8 mouse cellular contexts compared by ENCODE assay signal in genomic region chr11:102319941-102320685, GRCm38 (mm10). TPM values are rescaled to one million over a fixed set of nuclear protein-coding genes. Genes with fewer than 3 reads are reported as not detected.
DNase-seq lines count a peak whose midpoint lies in the region; ATAC-seq and TF ChIP-seq lines count a peak whose summit lies in the region.

No protein-coding gene starts in this region.

- TF ChIP-seq CTCF in thymus, adult 2 months (IDR thresholded peaks at IDR 0.05; ENCODE audit: borderline replicate concordance, control insufficient read depth, extremely low read depth, insufficient read depth, low read length, poor library complexity): 0 out of 2 replicates have a peak, but pooled peaks have one; percentile 10

- H3K4me3 ChIP-seq in hindbrain, embryonic 11.5 days (ENCODE audit: low read depth, low read length): peak overlapping the region; percentile 100
- H3K4me3 ChIP-seq in lung, embryonic 16.5 days (ENCODE audit: low read length): peak overlapping the region; percentile 95
- peak overlapping the region; percentile 99 for H3K4me3 ChIP-seq in thymus, adult 2 months (ENCODE audit: control insufficient read depth, insufficient read depth, low read length)

- peak; percentile 31; the same call in 1 of the 2 replicates for ATAC-seq in hindbrain, embryonic 11.5 days (ENCODE audit: low FRiP score)
- peak; percentile 15; the same call in 1 of the 2 replicates for ATAC-seq in lung, embryonic 16.5 days (ENCODE audit: low read depth)

- no peaks in the 10 kb centered on the region for H3K27me3 ChIP-seq in hindbrain, embryonic 11.5 days (ENCODE audit: control insufficient read depth, insufficient read depth, low read length)
- no peaks in the 10 kb centered on the region for H3K27me3 ChIP-seq in lung, embryonic 16.5 days (ENCODE audit: control insufficient read depth, insufficient read depth, low read depth, low read length)
- H3K27me3 ChIP-seq in thymus, adult 2 months (ENCODE audit: control insufficient read depth, insufficient read depth, low read length): no peaks in the 10 kb centered on the region; the same call in 1 of the 2 replicates

- H3K9ac ChIP-seq in hindbrain, embryonic 11.5 days (ENCODE audit: low read depth, low read length): peak overlapping the region; percentile 100
- H3K9ac ChIP-seq in lung, embryonic 16.5 days (ENCODE audit: low read length): peak overlapping the region; percentile 100

- no peaks in the 10 kb centered on the region for H3K9me3 ChIP-seq in hindbrain, embryonic 11.5 days (ENCODE audit: control insufficient read depth, low read length)
- no peaks in the 10 kb centered on the region for H3K9me3 ChIP-seq in lung, embryonic 16.5 days (ENCODE audit: control insufficient read depth, low read length)

- TF ChIP-seq POLR2A in thymus, adult 2 months (IDR thresholded peaks at IDR 0.05; ENCODE audit: control insufficient read depth, extremely low read depth, insufficient read depth, low read length, poor library complexity): peak; percentile 54; the same call in 1 of the 2 replicates

- H3K4me1 ChIP-seq in hindbrain, embryonic 11.5 days (replicated peaks; ENCODE audit: control insufficient read depth, insufficient read depth, low read length): no peaks in the 10 kb centered on the region; the same call in 1 of the 2 replicates
- H3K4me1 ChIP-seq in lung, embryonic 16.5 days (replicated peaks; ENCODE audit: control insufficient read depth, insufficient read depth, low read length): peaks cover 17% of the 10 kb centered on the region
- peaks cover 15% of the 10 kb centered on the region for H3K4me1 ChIP-seq in thymus, adult 2 months (replicated peaks; ENCODE audit: control insufficient read depth, insufficient read depth, low read length)

- peak overlapping the region; percentile 99 for H3K27ac ChIP-seq in hindbrain, embryonic 11.5 days (ENCODE audit: low read depth, low read length)
- H3K27ac ChIP-seq in lung, embryonic 16.5 days (ENCODE audit: low read length): peak overlapping the region; percentile 99
- H3K27ac ChIP-seq in thymus, adult 2 months (ENCODE audit: control insufficient read depth, insufficient read depth, low read length): peak overlapping the region; percentile 93

- no peaks in the 10 kb centered on the region for H3K36me3 ChIP-seq in hindbrain, embryonic 11.5 days (ENCODE audit: control insufficient read depth, insufficient read depth, low read length)
- H3K36me3 ChIP-seq in lung, embryonic 16.5 days (ENCODE audit: control insufficient read depth, insufficient read depth, low read length): no peaks in the 10 kb centered on the region
- H3K36me3 ChIP-seq in thymus, adult 2 months (ENCODE audit: control insufficient read depth, insufficient read depth, low read length): no peaks in the 10 kb centered on the region

- peak; percentile 84 for DNase-seq in Muller cell, postnatal 12 days (ENCODE audit: inconsistent ontology term)
- peak; percentile 92 to 95 for DNase-seq in cerebellum, postnatal 10 days
- DNase-seq in frontal cortex, postnatal 10 days (ENCODE audit: low spot score in 2 of 2): peak; percentile 89 to 90
- peak; percentile 75 for DNase-seq in hindbrain, embryonic 11.5 days (ENCODE audit: low spot score)
- peak; percentile 83 to 89 for DNase-seq in layer of hippocampus, postnatal 10 days (ENCODE audit: low spot score in 2 of 2)
- DNase-seq in ovary, postnatal 10 days (ENCODE audit: low spot score): peak; percentile 59
- peak; percentile 71 for DNase-seq in thymus, adult 2 months

- H3K4me2 ChIP-seq in hindbrain, embryonic 11.5 days (replicated peaks; ENCODE audit: low read depth, low read length): peak overlapping the region; percentile 90
- H3K4me2 ChIP-seq in lung, embryonic 16.5 days (ENCODE audit: low read depth, low read length): peak overlapping the region; percentile 96

- WGBS in hindbrain, embryonic 11.5 days: under 1% methylated on average over 38 of the region's 38 CpGs
- under 1% methylated on average over 38 of the region's 38 CpGs for WGBS in lung, embryonic 16.5 days
- whole genome bisulfite sequencing in thymus, adult 2 months: 1% methylated on average over 38 of the region's 38 CpGs

RNA-seq across cellular contexts. Expression of gene Ubtf, which starts 0.6 kb away (rescaled TPM):
- polyA plus RNA-seq in hindbrain, embryonic 11.5 days (2014; fragmentation: Nextera tagmentation; extraction: Ambion mirVana): 82.1 and 83.4 TPM in 2 replicates
- total RNA-seq in layer of hippocampus, postnatal 10 days (2021): 100 to 1,000 TPM; 112 to 125 TPM
- 69.6 and 73.0 TPM in 2 replicates for polyA plus RNA-seq in lung, embryonic 16.5 days (2015; fragmentation: Nextera tagmentation; extraction: Ambion mirVana)
- polyA plus RNA-seq in thymus, adult 2 months (2012; rRNA removed): 59.7 and 67.9 TPM in 2 replicates

RNA-seq across cellular contexts. Expression of gene Atxn7l3, which starts 23.7 kb away (rescaled TPM):
- polyA plus RNA-seq in hindbrain, embryonic 11.5 days (2014; fragmentation: Nextera tagmentation; extraction: Ambion mirVana): 17.5 and 22.0 TPM in 2 replicates
- 100 to 1,000 TPM; 146 to 150 TPM for total RNA-seq in layer of hippocampus, postnatal 10 days (2021)
- 11.1 and 11.6 TPM in 2 replicates for polyA plus RNA-seq in lung, embryonic 16.5 days (2015; fragmentation: Nextera tagmentation; extraction: Ambion mirVana)
- polyA plus RNA-seq in thymus, adult 2 months (2012; rRNA removed): 89.9 TPM in 2 replicates

RNA-seq across cellular contexts. Expression of gene Tmub2, which starts 35.4 kb away (rescaled TPM):
- polyA plus RNA-seq in hindbrain, embryonic 11.5 days (2014; fragmentation: Nextera tagmentation; extraction: Ambion mirVana): 64.0 and 65.2 TPM in 2 replicates
- 10 to 100 TPM; 55.2 to 60.4 TPM for total RNA-seq in layer of hippocampus, postnatal 10 days (2021)
- 52.8 and 60.2 TPM in 2 replicates for polyA plus RNA-seq in lung, embryonic 16.5 days (2015; fragmentation: Nextera tagmentation; extraction: Ambion mirVana)
- 74.1 and 74.2 TPM in 2 replicates for polyA plus RNA-seq in thymus, adult 2 months (2012; rRNA removed)

RNA-seq across cellular contexts. Expression of gene Slc4a1, which starts 45.9 kb away (rescaled TPM):
- polyA plus RNA-seq in hindbrain, embryonic 11.5 days (2014; fragmentation: Nextera tagmentation; extraction: Ambion mirVana): 25.8 and 28.1 TPM in 2 replicates
- total RNA-seq in layer of hippocampus, postnatal 10 days (2021): under 1 TPM; 0.32 to 0.54 TPM
- polyA plus RNA-seq in lung, embryonic 16.5 days (2015; fragmentation: Nextera tagmentation; extraction: Ambion mirVana): 8.9 and 18.2 TPM in 2 replicates
- polyA plus RNA-seq in thymus, adult 2 months (2012; rRNA removed): 0.11 and 0.34 TPM in 2 replicates

RNA-seq across cellular contexts. Expression of gene Asb16, which starts 51.6 kb away (rescaled TPM):
- 0.06 and 0.08 TPM in 2 replicates for polyA plus RNA-seq in hindbrain, embryonic 11.5 days (2014; fragmentation: Nextera tagmentation; extraction: Ambion mirVana)
- under 1 TPM; 0.64 to 0.76 TPM for total RNA-seq in layer of hippocampus, postnatal 10 days (2021)
- 0.05 and 0.08 TPM in 2 replicates for polyA plus RNA-seq in lung, embryonic 16.5 days (2015; fragmentation: Nextera tagmentation; extraction: Ambion mirVana)
- polyA plus RNA-seq in thymus, adult 2 months (2012; rRNA removed): 0.12 and 0.27 TPM in 2 replicates

Comparison
In these comparisons a context has a peak if more than half of its experiments do, and no peak if none do; other contexts are left out.
1. Peak in every context shown above with its lines: DNase-seq, ATAC-seq, H3K4me3 ChIP-seq and H3K27ac ChIP-seq.